Mouse (Mus musculus): ENCODE measurements at regions not wholly inside any gene's neighbourhood (a gene's known extent, or its start where the extent isn't known, plus 50 kb on each side); places are given as distances from the start of the nearest gene placed in this dataset.
"Not testable (repeated sequence)": the region's sequence is repeated elsewhere in the genome, so short reads cannot be mapped to it uniquely, and the experiment has no call there.

DNA sequence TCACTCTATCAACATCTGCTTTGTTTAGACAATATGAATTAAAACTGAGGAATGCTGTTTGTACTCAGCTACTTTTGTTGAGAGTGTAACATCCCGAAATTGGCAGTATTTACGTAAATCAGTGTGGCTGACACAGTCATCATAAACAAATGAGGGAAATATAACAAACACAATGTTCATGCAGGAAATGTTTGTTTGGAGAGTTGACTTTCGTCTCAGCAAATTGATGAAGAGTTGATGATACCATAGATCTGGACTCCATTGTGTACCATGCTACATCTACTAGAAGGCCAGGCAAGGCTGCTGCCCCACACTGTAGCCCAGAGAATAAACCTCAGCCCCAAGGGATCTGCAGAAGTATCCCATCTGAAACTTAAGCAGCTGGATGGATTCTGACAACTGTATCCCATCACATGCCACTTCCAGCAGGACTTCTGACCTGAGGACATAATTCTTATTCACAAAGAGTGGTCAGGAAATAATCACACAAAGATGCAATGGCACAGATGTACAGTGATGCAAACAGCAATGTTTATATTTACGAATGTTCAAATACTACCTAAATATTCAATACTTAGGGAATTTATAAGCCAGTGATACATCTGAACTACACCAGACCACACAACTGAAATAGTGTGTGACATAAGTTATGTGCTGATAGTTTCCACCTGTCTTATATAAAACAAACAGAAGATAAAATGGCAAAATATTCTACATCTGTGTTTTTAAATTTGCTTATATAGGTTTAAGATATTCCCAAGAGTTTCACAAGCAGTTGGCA, 51.3 kb downstream of the Gm21897 start:
- no peak for DNase-seq (ENCODE audit: low spot score)

DNA sequence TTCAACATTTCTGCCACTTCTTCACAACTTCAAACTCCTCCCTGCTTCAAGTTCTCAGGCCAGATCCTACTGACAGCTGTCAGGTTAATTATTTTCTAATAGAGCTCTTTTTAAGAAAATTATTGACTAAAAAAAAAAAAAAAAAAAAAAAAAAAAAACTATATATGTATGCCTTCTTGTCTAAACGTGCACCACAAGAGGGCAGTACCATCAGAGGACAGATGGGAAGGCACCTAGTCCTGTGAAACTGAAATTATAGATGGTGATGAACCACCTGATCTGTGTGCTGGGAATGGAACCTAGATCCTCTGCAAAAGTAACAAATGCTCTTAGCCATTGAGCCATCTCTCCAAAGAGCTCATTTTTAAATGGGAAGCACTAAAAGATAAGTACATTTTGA, 55.6 kb downstream of the Gm21897 start:
- DNase-seq (ENCODE audit: low spot score) = no peak

DNA sequence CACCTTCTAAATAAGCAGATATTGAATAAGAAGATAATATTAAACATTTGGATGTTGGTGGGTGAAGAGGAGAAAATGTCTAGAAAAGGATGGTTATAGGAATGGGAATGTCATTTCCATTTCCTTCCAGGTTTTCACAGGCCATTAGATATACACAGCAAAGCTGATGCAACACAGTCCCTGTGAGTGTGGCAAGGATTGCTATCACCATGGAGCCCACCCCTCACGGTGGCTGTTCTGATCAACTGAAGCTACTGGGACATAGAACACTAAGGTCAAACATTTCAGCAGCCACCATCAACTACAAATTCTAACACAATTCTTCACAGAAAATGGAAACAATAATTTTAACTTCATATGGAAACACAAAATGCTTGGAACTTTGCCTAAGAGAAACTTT, 56.7 kb downstream of the Gm21897 start:
- no peak for DNase-seq (ENCODE audit: low spot score)

DNA sequence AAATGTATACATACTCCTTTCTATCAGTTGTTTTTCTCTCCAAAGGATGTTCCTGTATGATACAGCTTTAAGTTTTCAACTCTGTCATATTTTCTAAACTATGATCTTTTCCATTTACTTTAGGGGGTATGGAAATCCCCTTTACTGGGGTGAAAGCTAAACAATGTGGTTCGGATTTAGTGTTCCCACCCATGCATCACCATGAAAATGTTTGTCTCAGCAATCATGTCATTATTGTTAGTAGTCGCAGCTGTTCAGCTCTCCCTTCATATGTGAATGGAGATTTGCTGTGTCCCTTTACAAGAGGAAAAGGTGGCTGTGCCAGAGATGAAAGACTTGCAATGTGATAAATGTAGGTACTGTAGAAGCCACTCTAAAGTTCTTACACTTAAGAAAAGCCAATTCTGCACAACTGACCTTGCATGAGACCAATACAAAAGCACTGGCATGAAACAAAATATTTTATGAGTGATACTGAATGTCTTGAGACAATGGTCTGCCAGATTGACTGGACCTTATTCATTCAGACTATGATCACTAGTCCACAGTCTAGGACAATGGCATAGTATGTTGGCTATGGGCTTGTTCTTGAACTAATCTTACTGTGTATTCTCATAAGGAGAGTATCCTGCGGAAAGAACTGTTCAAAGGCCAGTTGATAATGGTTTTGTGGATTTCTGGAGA, 68.4 kb downstream of the Gm21897 start:
- DNase-seq (ENCODE audit: low spot score) = no peak

- peak; percentile 67 for DNase-seq (ENCODE audit: low spot score)
Measured at GRCm38 (mm10) chr16:15386241-15386574, 69.0 kb downstream of the Gm21897 start.

DNA sequence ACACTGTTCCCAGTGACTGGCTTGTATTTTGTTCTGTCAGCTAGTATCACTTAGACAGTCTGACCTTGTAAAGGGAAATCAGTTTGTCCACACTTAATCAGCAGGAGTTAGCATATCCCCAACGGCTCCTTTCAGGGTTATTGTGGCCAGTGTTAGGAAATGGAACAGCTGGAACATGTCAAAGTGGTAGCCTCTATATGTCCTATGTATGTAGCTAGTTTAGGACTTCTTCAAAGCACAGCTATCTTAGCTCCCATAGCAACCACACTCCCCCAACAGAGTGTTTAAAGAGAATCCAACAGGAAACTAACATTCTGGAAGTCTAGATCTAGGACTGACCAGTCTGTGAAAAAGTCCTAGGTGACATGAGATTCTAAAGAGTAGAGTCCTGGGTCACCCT, 72.6 kb downstream of the Gm21897 start:
- DNase-seq (ENCODE audit: low spot score) = no peak

DNA sequence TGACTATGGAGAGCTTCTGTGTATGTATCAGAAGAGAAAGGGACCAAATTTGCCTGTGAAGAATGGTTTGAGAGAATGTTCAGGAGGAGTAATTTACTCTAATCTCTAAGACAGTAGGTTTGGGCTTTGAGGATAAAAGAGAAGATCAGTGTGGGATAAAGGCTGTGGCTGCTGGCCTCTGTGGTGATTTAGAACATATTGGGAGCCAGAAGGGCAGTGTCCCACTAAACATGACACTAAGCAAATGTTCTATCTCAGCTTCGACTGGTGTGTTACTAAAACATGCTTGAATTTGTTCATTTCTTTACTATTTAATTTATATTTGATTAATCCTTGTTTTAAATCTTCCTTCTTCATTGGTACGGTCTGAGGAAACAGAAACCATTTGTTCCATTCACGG, 113.1 kb downstream of the Gm21897 start:
- DNase-seq (ENCODE audit: low spot score) = no peak

DNA sequence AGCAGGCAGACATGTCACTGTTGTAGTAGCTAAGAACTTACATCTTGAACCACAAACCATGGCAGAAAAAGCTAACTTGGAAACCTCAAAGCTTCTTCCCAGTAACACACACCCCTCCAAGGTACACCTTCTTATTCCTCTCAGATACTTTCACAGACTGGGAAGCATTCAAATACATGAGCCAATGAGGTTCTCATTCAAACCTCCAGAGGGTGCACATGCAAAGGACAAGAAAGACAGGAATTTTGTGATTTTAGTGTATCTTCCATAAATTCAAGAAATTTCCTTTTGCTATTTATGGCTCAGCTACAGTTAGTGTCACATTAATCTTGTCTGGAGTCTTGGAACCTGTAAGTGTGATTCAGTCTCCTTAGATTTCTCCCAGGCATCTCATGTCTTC, 115.4 kb downstream of the Gm21897 start:
- no peak for DNase-seq (ENCODE audit: low spot score)

DNA sequence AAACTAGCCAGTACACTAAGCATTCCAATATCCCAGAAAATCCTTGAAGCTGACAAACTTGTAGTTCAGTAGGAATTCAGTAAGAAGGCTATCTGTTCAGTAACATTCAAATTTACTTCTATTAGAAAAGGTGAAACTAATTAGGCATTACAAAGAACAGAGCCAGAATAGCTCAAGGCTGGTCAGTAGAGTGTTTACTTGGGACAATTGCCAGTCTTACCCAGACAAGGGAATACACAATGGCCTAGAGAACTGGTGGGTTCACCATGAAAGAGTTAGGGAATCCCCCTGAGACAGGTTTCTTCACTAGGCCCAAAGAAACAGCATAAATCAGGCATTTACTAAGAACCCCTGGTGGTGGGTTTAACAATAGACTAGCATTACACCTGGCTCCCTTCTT, 145.6 kb downstream of the Gm21897 start:
- not testable (repeated sequence) for DNase-seq (ENCODE audit: low spot score)

- no peak for DNase-seq (ENCODE audit: low spot score)
Measured at GRCm38 (mm10) chr16:15473875-15474274, 156.6 kb downstream of the Gm21897 start.

DNA sequence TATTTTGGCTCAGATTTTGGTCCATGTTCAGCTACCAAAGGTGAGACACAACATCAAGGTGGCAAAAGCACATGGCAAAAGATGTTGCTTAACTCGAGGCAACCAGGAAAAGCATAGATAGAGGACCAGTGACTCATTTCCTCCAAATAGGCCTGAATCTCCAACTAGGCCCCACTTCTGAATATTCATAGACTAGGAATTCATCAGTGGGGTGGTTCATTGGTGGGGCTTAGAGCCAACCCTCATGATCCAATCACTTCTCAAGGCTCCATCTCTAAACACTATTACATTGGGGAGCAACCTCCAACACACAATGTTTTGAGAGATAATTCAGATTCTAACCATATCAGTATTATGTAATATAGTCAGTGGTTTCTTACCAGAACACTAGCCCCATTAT, 161.6 kb downstream of the Gm21897 start:
- DNase-seq (ENCODE audit: low spot score) = no peak

- DNase-seq (ENCODE audit: low spot score) = no peak
Measured at GRCm38 (mm10) chr16:15491328-15491999, 174.2 kb downstream of the Gm21897 start.

- no peak for DNase-seq (ENCODE audit: low spot score)
Measured at GRCm38 (mm10) chr16:15493236-15493635, 176.0 kb downstream of the Gm21897 start.

Data from left cerebral cortex, adult 11 months (tissue).